9 mouse cellular contexts compared by ENCODE assay signal in the genomic region with DNA sequence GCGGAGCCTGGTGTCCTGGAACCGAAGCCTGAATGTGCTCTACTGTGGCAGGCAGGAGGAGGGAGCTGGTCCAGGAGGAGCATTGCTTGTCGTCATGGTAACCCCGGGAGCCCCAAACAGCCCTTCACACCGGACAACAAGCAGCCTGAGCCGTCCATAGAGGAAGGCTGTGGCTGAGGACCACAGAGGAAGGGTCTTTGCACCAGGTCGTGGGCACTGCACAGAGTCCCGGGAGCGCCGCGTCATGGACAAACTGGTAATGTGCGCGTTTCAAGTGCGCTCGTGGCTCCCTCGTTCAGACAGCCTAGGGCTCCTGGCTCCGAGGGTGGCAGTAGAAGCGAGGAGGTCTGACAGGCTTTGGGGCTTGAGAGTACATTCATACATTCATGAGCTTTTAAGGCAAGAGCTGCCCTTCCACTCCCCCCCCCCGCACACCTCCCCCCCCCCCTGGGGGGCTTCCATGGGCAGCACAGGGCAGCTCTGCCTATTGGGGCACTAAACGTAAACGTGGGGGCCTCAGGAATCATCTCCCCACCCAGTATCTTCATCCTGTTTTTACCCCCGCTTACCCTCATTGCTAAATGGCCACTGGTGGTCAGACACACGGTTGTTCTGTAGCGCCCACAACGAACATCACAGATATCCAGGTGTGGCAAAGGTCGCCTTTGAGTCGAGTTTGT. TPM values are rescaled to one million over a fixed set of nuclear protein-coding genes. Genes with fewer than 3 reads are reported as not detected.
DNase-seq lines count a peak whose midpoint lies in the region; ATAC-seq and TF ChIP-seq lines count a peak whose summit lies in the region.
"Had no signal": no experiment of that assay in that cellular context is flagged by ENCODE, and none has a peak within 500 bp of the region (broad histone marks: within the 10 kb centered on the region; RNA-seq: fewer than 3 reads in every experiment).

No protein-coding gene starts in this region.

- intact Hi-C loops in heart, postnatal 14 days (cut with DNase I): no loop called here

- ATAC-seq in lung, embryonic 14.5 days (ENCODE audit: insufficient read depth): peak; percentile 58
- peak; percentile 30; the same call in 1 of the 2 replicates for ATAC-seq in lung, postnatal 0 days

- TF ChIP-seq CTCF in lung, embryonic 14.5 days (IDR thresholded peaks at IDR 0.05; ENCODE audit: low read depth): peak; percentile 44
- no peak for TF ChIP-seq CTCF in lung, adult 2 months (IDR thresholded peaks at IDR 0.05; ENCODE audit: insufficient read depth, low read length)
- peak; percentile 50 for TF ChIP-seq CTCF in lung, postnatal 0 days (IDR thresholded peaks at IDR 0.05)

- H3K4me3 ChIP-seq in lung, embryonic 14.5 days (ENCODE audit: low read depth, low read length): peak overlapping the region; percentile 24
- no peak overlapping the region for H3K4me3 ChIP-seq in lung, adult 2 months (replicated peaks; ENCODE audit: extremely low read depth, low read depth, low read length)
- H3K4me3 ChIP-seq in embryonic facial prominence, embryonic 10.5 days: peak overlapping the region; percentile 54
- no peak overlapping the region for H3K4me3 ChIP-seq in lung, postnatal 0 days (ENCODE audit: low read depth, low read length)

- no peak for TF ChIP-seq POLR2A in lung, adult 2 months (IDR thresholded peaks at IDR 0.05; ENCODE audit: borderline replicate concordance, extremely low read depth, low read depth, low read length)

- 9% methylated on average over 26 of the region's 27 CpGs for WGBS in lung, embryonic 14.5 days
- 12% methylated on average over 27 of the region's 27 CpGs for WGBS in lung, adult 2 months
- 5% methylated on average over 27 of the region's 27 CpGs for WGBS in embryonic facial prominence, embryonic 10.5 days
- WGBS in lung, postnatal 0 days: 8% methylated on average over 26 of the region's 27 CpGs

- TF ChIP-seq EP300 in lung, postnatal 0 days (IDR thresholded peaks at IDR 0.05): no peak

- peaks cover 5% of the 10 kb centered on the region; the same call in 1 of the 2 replicates for H3K27me3 ChIP-seq in lung, embryonic 14.5 days (ENCODE audit: insufficient read depth, low read length)
- H3K27me3 ChIP-seq in embryonic facial prominence, embryonic 10.5 days (replicated peaks; ENCODE audit: low read depth, poor library complexity, severe bottlenecking): peaks cover 31% of the 10 kb centered on the region
- H3K27me3 ChIP-seq in lung, postnatal 0 days (replicated peaks; ENCODE audit: insufficient read depth, low read length): no peaks in the 10 kb centered on the region

- no peaks in the 10 kb centered on the region for H3K9me3 ChIP-seq in lung, embryonic 14.5 days (ENCODE audit: low read depth, low read length)
- H3K9me3 ChIP-seq in embryonic facial prominence, embryonic 10.5 days: no peaks in the 10 kb centered on the region
- H3K9me3 ChIP-seq in lung, postnatal 0 days (ENCODE audit: low read length): no peaks in the 10 kb centered on the region

- H3K27ac ChIP-seq in lung, embryonic 14.5 days (ENCODE audit: low read depth): no peak overlapping the region
- H3K27ac ChIP-seq in embryonic facial prominence, embryonic 10.5 days (replicated peaks): no peak overlapping the region; the same call in 1 of the 2 replicates
- no peak overlapping the region for H3K27ac ChIP-seq in lung, postnatal 0 days (ENCODE audit: low read length)
- H3K27ac ChIP-seq: macrophage had no signal

- H3K9ac ChIP-seq in lung, embryonic 14.5 days: no peak overlapping the region
- no peak overlapping the region for H3K9ac ChIP-seq in lung, postnatal 0 days (replicated peaks; ENCODE audit: low read depth)

- no peaks in the 10 kb centered on the region for H3K36me3 ChIP-seq in lung, embryonic 14.5 days (ENCODE audit: insufficient read depth)
- no peaks in the 10 kb centered on the region for H3K36me3 ChIP-seq in embryonic facial prominence, embryonic 10.5 days (replicated peaks)
- H3K36me3 ChIP-seq in lung, postnatal 0 days (ENCODE audit: insufficient read depth, low read length): no peaks in the 10 kb centered on the region

- peak; percentile 63 for DNase-seq in lung, embryonic 14.5 days
- DNase-seq in lung, adult 2 months: no peak
- DNase-seq in embryonic facial prominence, embryonic 10.5 days (ENCODE audit: low spot score): peak; percentile 75
- DNase-seq in heart, postnatal 14 days: peak; percentile 3 to 23
- DNase-seq in layer of hippocampus, adult 9-11 months: peak; percentile 52
- peak; percentile 24 for DNase-seq in lung, postnatal 0 days (ENCODE audit: low spot score)
- DNase-seq in right cerebral cortex, postnatal 36 days (ENCODE audit: low spot score in 2 of 2): peak; percentile 15 to 23
- DNase-seq in spleen, postnatal 4 days (ENCODE audit: low spot score in 2 of 2): no peak

- 0 out of 2 replicates have a peak, but pooled peaks cover 4% of the 10 kb centered on the region for H3K4me1 ChIP-seq in lung, embryonic 14.5 days (ENCODE audit: insufficient read depth)
- peaks cover 5% of the 10 kb centered on the region for H3K4me1 ChIP-seq in lung, adult 2 months (ENCODE audit: control insufficient read depth, insufficient read depth, low read length)
- H3K4me1 ChIP-seq in embryonic facial prominence, embryonic 10.5 days: peaks cover 26% of the 10 kb centered on the region
- H3K4me1 ChIP-seq in lung, postnatal 0 days (ENCODE audit: insufficient read depth, low read depth, low read length): peaks cover 4% of the 10 kb centered on the region; the same call in 1 of the 2 replicates

- peak overlapping the region; percentile 63 for H3K4me2 ChIP-seq in lung, embryonic 14.5 days
- peak overlapping the region; percentile 42; the same call in 1 of the 2 replicates for H3K4me2 ChIP-seq in lung, postnatal 0 days (replicated peaks; ENCODE audit: low read depth, low read length)

RNA-seq across cellular contexts. Expression of gene Dnah5, which starts 48.6 kb away (rescaled TPM):
- 0.01 TPM in 1 of 2 replicates, not detected in the other for polyA plus RNA-seq in lung, embryonic 14.5 days (2014; fragmentation: Nextera tagmentation; extraction: Ambion mirVana)
- 1.7 and 2.4 TPM in 2 replicates for polyA plus RNA-seq in lung, adult 2 months (2012; rRNA removed)
- polyA plus RNA-seq in embryonic facial prominence, embryonic 10.5 days (2016; fragmentation: Nextera tagmentation; extraction: Ambion mirVana): 0.02 and 0.04 TPM in 2 replicates
- under 1 TPM; 0.02 to 0.43 TPM for total RNA-seq in heart, postnatal 14 days (2021)
- polyA plus RNA-seq in lung, postnatal 0 days (2015; fragmentation: Nextera tagmentation; extraction: Ambion mirVana): 1.1 and 1.4 TPM in 2 replicates
- polyA plus RNA-seq: macrophage had no signal

Comparison
In these comparisons a context has a peak if more than half of its experiments do, and no peak if none do; other contexts are left out.
1. DNase-seq: peak in lung, embryonic 14.5 days (single experiment), embryonic facial prominence, embryonic 10.5 days (single experiment), heart, postnatal 14 days (2 of 2), layer of hippocampus, adult 9-11 months (single experiment), lung, postnatal 0 days (single experiment) and right cerebral cortex, postnatal 36 days (2 of 2); none in lung, adult 2 months (single experiment) and spleen, postnatal 4 days (0 of 2).
2. H3K4me3 ChIP-seq: peak in lung, embryonic 14.5 days (single experiment) and embryonic facial prominence, embryonic 10.5 days (single experiment); none in lung, adult 2 months (single experiment) and lung, postnatal 0 days (single experiment).